Mouse (Mus musculus): Measurements from ENCODE around the gene Togaram1.

Togaram1 gene

DNA sequence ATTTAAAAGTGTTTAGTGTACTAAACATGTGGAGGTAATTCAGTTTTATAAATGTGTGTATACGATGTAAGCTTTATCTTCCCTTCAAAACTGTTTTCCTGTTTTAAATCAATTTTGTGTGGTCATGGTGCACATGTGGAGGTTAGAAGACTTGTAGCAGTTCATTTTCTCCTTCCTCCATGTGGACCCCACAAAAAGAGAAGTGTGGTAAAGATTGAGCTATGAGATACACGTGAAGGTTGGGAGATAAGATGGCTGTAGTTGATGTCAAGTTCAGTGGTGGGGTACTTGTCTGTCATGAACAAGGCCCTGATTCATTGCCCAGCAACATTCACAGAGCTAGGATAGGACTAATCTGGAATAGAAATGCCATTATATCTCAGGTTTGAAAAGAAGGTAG lies 92.6 kb downstream of the Togaram1 start:
- DNase-seq, result no peak

DNA sequence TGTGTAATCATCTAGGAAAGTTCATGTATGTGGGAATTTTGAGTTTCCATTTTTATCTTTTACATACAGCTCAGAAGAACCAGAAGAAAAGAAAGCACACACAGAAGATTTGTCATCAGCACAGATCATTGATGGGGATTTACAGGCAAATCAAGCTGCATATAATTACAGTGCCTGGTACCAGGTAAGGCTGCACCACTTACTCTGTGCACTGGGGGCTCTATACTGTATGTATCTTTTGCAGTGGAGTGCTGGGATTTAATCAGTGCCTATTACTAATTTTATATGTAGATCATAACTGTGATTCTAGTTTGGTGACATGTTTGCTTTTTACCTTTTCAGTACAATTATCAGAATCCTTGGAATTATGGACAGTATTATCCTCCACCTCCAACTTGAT lies 95.5 kb downstream of the Togaram1 start:
- DNase-seq, result no peak

DNA sequence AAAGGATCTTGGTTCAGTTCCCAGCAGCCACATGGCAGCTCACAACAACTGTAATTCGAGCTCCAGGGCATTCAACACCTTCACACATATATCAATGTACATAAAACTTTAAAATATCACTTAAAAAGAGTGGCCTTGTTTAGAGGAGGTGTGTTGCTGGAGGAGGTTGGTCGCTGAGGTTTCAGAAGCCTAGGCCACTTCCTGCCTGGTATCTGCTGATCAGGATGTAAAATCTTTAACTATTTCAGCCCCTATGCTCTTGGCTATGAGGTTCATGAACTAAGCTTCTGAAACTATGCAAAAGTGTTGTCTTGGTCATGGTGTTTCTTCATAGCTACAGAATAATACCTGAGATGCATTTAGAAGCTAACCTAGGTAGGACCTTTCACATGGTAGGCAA lies 99.6 kb downstream of the Togaram1 start:
- no peak for DNase-seq

DNA sequence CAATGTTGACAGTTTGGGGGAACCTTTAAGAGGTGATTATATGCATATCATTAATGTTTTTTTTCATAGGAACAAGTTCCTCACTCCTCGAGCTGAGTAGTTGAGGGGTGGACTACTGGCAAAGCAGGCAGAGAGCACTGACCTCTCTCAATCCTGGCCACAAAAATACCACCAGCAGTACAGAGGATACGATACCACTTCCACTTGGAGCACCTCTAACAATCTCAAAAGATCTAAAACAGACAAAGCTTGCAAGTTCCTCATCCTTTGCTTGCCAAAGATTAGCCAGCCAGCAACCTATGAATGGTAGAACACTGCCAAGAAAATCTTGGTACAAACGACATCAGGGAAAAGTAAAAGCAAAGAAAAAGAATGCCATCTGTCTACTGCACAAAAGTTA lies 100.6 kb downstream of the Togaram1 start:
- DNase-seq, result no peak

DNA sequence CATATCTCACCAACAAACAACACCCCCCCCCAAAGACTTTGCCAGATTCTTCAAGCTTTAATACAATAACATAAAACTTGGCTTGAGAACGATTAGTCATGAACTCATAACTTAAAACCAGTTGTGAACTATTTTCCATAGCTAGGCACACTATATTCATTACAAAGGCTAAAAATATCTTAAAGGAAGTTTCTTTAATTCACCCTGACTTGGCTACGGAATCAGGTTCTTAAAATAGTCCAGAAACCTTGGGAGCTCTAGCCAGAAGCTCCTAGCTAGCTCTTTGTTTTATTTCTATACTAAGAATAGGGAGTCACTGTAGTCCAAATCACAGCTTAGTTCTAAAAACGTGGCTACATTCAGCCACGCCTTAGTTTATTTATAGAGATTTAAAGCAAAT lies 102.8 kb downstream of the Togaram1 start:
- no peak for DNase-seq
